Mouse (Mus musculus) heart, embryonic 15.5 days (tissue): ENCODE results near the gene Smurf1. TPM values are rescaled to one million over a fixed set of nuclear protein-coding genes. Genes with fewer than 3 reads are reported as not detected.
A peak's percentile ranks its signal among the peaks of the same experiment; 100 is the strongest.

ENCODE experiments used
- ATAC-seq: fragments of 200-750 bp; cut with Nextera tagmentation; replicated peaks from 2 replicates; pipeline ENCODE4 v1.8.0; 2017; ENCODE audit warnings: low read depth, moderate TSS enrichment; ENCODE audit not compliant: insufficient number of reproducible peaks, insufficient read depth, low FRiP score
- H3K27ac ChIP-seq: fragments of 300-500 bp; sonication (generic); 2 replicates; pipeline ENCODE4 v1.5.1; 2015; ENCODE audit warnings: mild to moderate bottlenecking, inconsistent platforms
- H3K27me3 ChIP-seq: fragments of 300-500 bp; sonication (generic); 2 replicates; pipeline ENCODE4 v1.6.1; 2015; ENCODE audit warnings: inconsistent platforms
- H3K36me3 ChIP-seq: fragments of 300-500 bp; sonication (generic); 2 replicates; pipeline ENCODE4 v1.6.1; 2015; ENCODE audit warnings: mild to moderate bottlenecking, inconsistent platforms
- H3K4me1 ChIP-seq: fragments of 300-500 bp; sonication (generic); replicated peaks from 2 replicates; pipeline ENCODE4 v1.6.1; 2015; ENCODE audit warnings: inconsistent platforms
- H3K4me2 ChIP-seq: fragments of 300-500 bp; sonication (generic); 2 replicates; pipeline ENCODE4 v1.6.1; 2015; ENCODE audit warnings: inconsistent platforms, mild to moderate bottlenecking, moderate library complexity
- H3K4me3 ChIP-seq: fragments of 300-500 bp; sonication (generic); 2 replicates; pipeline ENCODE4 v1.5.1; 2015; ENCODE audit warnings: mild to moderate bottlenecking, inconsistent platforms
- H3K9ac ChIP-seq: fragments of 300-500 bp; sonication (generic); 2 replicates; pipeline ENCODE4 v1.6.1; 2015; ENCODE audit warnings: mild to moderate bottlenecking, inconsistent platforms
- H3K9me3 ChIP-seq: fragments of 300-500 bp; sonication (generic); replicated peaks from 2 replicates; pipeline ENCODE4 v1.6.1; 2016; ENCODE audit warnings: inconsistent platforms
- WGBS: fragments of 180-500 bp; shearing (Covaris S2); methylation state at CpG from one replicate; pipeline ENCODE4 v1.1.7; 2015; ENCODE audit warnings: mixed read lengths; 5-methylcytosine and 5-hydroxymethylcytosine counted together
- polyA plus RNA-seq: library from polyadenylated mRNA; unstranded; fragments of >200 nt; fragmentation: Nextera tagmentation; extraction: Ambion mirVana; gene quantifications from 2 replicates; pipeline ENCODE4 v1.2.1, GENCODE M21; 2015

Smurf1 gene
- polyA plus RNA-seq: 11.3 and 13.8 TPM in 2 replicates

DNA sequence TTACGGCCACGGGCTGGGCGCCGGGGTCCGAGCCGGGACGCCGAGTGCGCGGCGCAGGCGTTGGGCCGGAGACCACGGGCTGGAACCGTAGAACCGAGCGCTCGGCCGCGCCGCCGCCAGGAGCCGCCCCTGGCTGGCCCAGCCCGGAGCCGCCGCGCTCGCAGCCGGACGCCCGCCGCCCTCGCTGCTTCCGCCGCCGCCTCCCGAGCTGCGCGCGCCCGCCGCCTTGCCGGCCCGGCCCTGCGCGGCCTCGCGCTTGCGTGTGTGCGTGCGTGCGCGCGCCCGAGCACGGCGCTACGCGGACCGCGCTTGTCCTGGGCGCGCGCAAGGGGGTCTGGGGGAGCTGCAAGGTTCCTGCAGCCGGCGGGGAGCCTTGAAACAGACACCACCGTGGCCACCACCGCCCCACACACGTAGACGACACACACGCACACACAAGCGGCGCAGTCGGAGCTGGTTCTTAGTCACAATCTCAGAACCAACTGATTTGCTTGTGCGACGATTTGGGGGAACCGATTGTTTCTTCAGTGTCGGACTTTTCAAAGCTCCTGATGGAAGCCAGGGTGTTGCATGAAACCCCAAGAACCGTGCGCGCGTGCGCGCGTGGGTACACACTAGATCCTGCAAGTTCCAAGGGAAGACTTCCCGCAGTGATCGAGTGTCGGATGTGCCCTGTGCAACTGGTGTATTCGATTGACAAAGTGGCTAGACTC lies at the start of gene Smurf1:
Gene Smurf1 (minus strand): TSS at position 209 of the 713 bp plus-strand sequence.
- peak; percentile 79 for ATAC-seq
- Histone ChIP-seq H3K4me2 (peak within 1 kb of the TSS; percentile 74), H3K4me1 (peaks cover 31% of the 10 kb centered on the region), H3K4me3 (peak within 1 kb of the TSS; percentile 91), H3K9ac (peak within 1 kb of the TSS; percentile 97), H3K9me3 (no peaks in the 10 kb centered on the region), H3K27me3 (0 out of 2 replicates have a peak, but pooled peaks cover 4% of the 10 kb centered on the region), H3K27ac (peak within 1 kb of the TSS; percentile 96), H3K36me3 (no peaks in the 10 kb centered on the region)
- under 1% methylated on average over 66 of the region's 89 CpGs for WGBS

- Histone ChIP-seq H3K36me3 (no peaks in the 10 kb centered on the region), H3K27ac (no peak overlapping the region), H3K4me1 (no peaks in the 10 kb centered on the region), H3K9ac (no peak overlapping the region), H3K9me3 (no peaks in the 10 kb centered on the region), H3K27me3 (no peaks in the 10 kb centered on the region), H3K4me2 (no peak overlapping the region), H3K4me3 (no peak overlapping the region)
- 84% methylated on average over 1 of the region's 1 CpGs for WGBS
- no peak for ATAC-seq
These were observed 48.6 kb upstream of the Smurf1 start for GRCm38 (mm10) chr5:145014278-145014677.

GRCm38 (mm10) chr5:145008878-145009659 lies 43.4 kb upstream of the Smurf1 start:
- no peak for ATAC-seq
- no peak overlapping the region for H3K9ac ChIP-seq
- H3K4me1 ChIP-seq: peaks cover 3% of the 10 kb centered on the region; the same call in 1 of the 2 replicates
- H3K27ac ChIP-seq: no peak overlapping the region
- no peak overlapping the region for H3K4me2 ChIP-seq
- H3K36me3 ChIP-seq: no peaks in the 10 kb centered on the region
- no peaks in the 10 kb centered on the region for H3K9me3 ChIP-seq
- H3K27me3 ChIP-seq: no peaks in the 10 kb centered on the region
- 83% methylated on average over 15 of the region's 15 CpGs for WGBS
- no peak overlapping the region for H3K4me3 ChIP-seq

GRCm38 (mm10) chr5:145005596-145005995 lies 39.9 kb upstream of the Smurf1 start:
- H3K9me3 ChIP-seq: no peaks in the 10 kb centered on the region
- ATAC-seq: no peak

DNA sequence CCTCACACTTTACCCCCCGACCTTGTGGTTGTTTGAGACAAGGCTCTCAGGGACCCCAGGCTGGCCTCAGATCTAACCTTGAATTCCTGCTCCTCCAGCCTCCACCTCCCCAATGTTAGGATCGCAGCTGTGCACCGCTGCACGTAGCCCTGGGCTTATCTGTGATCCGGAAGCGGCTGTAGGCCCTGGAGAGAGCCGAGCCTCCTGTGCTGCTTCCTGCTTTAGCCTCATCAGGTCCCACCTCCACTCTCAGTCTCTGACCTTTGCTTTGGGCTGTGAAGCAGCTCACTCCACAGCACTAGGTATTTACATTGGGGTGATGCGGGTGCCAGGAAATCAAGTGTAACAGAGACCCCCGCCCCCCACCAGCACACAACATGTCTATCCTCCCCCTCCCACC lies 38.8 kb upstream of the Smurf1 start:
- ATAC-seq: 0 out of 2 replicates have a peak, but pooled peaks have one; percentile 27
- 41% methylated on average over 9 of the region's 9 CpGs for WGBS
- Histone ChIP-seq H3K27ac (no peak overlapping the region), H3K9ac (no peak overlapping the region), H3K36me3 (no peaks in the 10 kb centered on the region), H3K27me3 (no peaks in the 10 kb centered on the region), H3K4me3 (no peak overlapping the region), H3K4me2 (no peak overlapping the region), H3K4me1 (peaks cover 3% of the 10 kb centered on the region; the same call in 1 of the 2 replicates), H3K9me3 (no peaks in the 10 kb centered on the region)

More at GRCm38 (mm10) chr5:145005596-145005995, 39.9 kb upstream of the Smurf1 start:
- no peak overlapping the region for H3K27ac ChIP-seq
- peaks cover 3% of the 10 kb centered on the region; the same call in 1 of the 2 replicates for H3K4me1 ChIP-seq
- H3K27me3 ChIP-seq: no peaks in the 10 kb centered on the region
- WGBS: 77% methylated on average over 6 of the region's 6 CpGs
- no peaks in the 10 kb centered on the region for H3K36me3 ChIP-seq
- H3K9ac ChIP-seq: no peak overlapping the region
- no peak overlapping the region for H3K4me2 ChIP-seq
- no peak overlapping the region for H3K4me3 ChIP-seq

- Histone ChIP-seq H3K4me2 (no peak overlapping the region), H3K4me1 (peaks cover 3% of the 10 kb centered on the region; the same call in 1 of the 2 replicates), H3K27me3 (no peaks in the 10 kb centered on the region), H3K9ac (no peak overlapping the region), H3K27ac (no peak overlapping the region), H3K9me3 (no peaks in the 10 kb centered on the region), H3K4me3 (no peak overlapping the region), H3K36me3 (no peaks in the 10 kb centered on the region)
- no peak for ATAC-seq
- 81% methylated on average over 3 of the region's 3 CpGs for WGBS
These were observed 37.7 kb upstream of the Smurf1 start for GRCm38 (mm10) chr5:145003362-145003761.

- no peak overlapping the region for H3K9ac ChIP-seq
- no peak for ATAC-seq
- no peaks in the 10 kb centered on the region for H3K27me3 ChIP-seq
- H3K36me3 ChIP-seq: no peaks in the 10 kb centered on the region
- H3K27ac ChIP-seq: no peak overlapping the region
- H3K4me1 ChIP-seq: no peaks in the 10 kb centered on the region
- no peak overlapping the region for H3K4me2 ChIP-seq
- H3K9me3 ChIP-seq: no peaks in the 10 kb centered on the region
- 41% methylated on average over 2 of the region's 2 CpGs for WGBS
- H3K4me3 ChIP-seq: no peak overlapping the region
These were observed 32.8 kb upstream of the Smurf1 start for GRCm38 (mm10) chr5:144998491-144998890.

- Histone ChIP-seq H3K4me3 (no peak overlapping the region), H3K27ac (no peak overlapping the region), H3K4me2 (no peak overlapping the region), H3K36me3 (no peaks in the 10 kb centered on the region), H3K4me1 (no peaks in the 10 kb centered on the region), H3K27me3 (no peaks in the 10 kb centered on the region), H3K9ac (no peak overlapping the region), H3K9me3 (no peaks in the 10 kb centered on the region)
- ATAC-seq: no peak
- 56% methylated on average over 5 of the region's 5 CpGs for WGBS
These were observed 24.8 kb upstream of the Smurf1 start for GRCm38 (mm10) chr5:144990481-144990880.

DNA sequence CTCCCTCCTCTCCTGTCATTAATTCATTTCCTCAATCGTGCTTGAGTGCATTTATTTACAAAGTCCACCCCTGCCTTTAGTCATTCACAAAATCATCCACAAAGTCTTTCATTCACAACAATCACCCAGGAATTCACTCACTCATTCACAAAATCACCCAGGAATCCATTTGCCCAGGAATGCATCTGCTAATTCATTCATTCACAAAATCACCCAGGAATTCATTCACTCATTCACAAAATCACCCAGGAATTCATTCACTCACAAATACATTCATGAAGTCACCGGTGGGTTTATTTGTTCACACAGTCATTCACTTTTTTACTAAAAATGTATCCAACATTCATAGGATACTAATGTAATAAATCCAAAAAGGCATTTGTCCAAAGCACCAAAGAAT lies 24.4 kb upstream of the Smurf1 start:
- Histone ChIP-seq H3K4me1 (no peaks in the 10 kb centered on the region), H3K27me3 (no peaks in the 10 kb centered on the region), H3K36me3 (no peaks in the 10 kb centered on the region), H3K9me3 (no peaks in the 10 kb centered on the region), H3K4me2 (no peak overlapping the region), H3K27ac (no peak overlapping the region), H3K9ac (no peak overlapping the region), H3K4me3 (no peak overlapping the region)
- no peak for ATAC-seq
- 79% methylated on average over 2 of the region's 2 CpGs for WGBS

- WGBS: 81% methylated on average over 4 of the region's 4 CpGs
- H3K4me2 ChIP-seq: no peak overlapping the region
- H3K9me3 ChIP-seq: no peaks in the 10 kb centered on the region
- H3K36me3 ChIP-seq: no peaks in the 10 kb centered on the region
- H3K4me3 ChIP-seq: no peak overlapping the region
- H3K9ac ChIP-seq: no peak overlapping the region
- no peaks in the 10 kb centered on the region for H3K27me3 ChIP-seq
- no peak overlapping the region for H3K27ac ChIP-seq
- no peak for ATAC-seq
- H3K4me1 ChIP-seq: no peaks in the 10 kb centered on the region
These were observed 23.4 kb upstream of the Smurf1 start for GRCm38 (mm10) chr5:144989061-144989405.

DNA sequence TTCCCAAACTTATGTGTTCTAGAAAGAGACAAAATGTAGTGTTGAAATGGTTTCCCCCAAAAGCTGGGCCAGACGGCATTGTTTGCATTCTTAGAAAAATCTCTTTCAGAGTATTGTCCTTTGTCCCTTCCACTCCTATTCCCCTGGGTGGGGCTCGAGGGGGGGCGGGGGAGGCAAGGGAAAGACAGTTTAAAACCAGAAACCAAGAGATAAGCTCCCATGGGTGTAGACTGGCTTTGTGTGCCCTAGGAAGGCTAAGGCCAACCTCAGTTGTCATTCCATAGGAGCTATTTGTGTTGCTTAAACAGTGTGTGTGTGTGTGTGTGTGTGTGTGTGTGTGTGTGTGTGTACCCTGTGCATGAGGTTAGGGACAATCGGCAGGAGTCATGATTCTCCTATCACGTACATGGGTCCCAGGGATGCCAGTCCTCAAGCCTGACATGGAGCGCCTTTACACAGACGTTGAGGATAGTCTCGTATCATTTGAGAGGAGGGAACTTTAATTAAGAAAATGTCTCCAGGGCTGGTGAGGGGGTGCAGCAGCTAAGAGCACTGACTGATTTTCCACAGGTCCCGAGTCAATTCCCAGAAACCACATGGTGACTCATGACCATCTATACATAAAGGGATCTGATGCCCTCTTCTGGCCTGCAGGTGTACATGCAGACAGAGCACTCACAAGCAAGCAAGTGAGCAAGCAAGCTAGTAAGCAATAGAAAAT lies 22.9 kb upstream of the Smurf1 start:
- Histone ChIP-seq H3K4me3 (no peak overlapping the region), H3K36me3 (no peaks in the 10 kb centered on the region), H3K4me1 (no peaks in the 10 kb centered on the region), H3K9me3 (no peaks in the 10 kb centered on the region), H3K9ac (no peak overlapping the region), H3K4me2 (no peak overlapping the region), H3K27ac (no peak overlapping the region), H3K27me3 (no peaks in the 10 kb centered on the region)
- ATAC-seq: no peak
- 48% methylated on average over 9 of the region's 9 CpGs for WGBS
